Mouse (Mus musculus) lung, postnatal 10 days (tissue): Measurements from ENCODE around the gene Ggact.

ENCODE experiments used
- DNase-seq: peaks from one replicate; pipeline ENCODE4 v3.0.0; 2021

The Ggact gene

GRCm38 (mm10) chr14:122865462-122866129, 48.0 kb downstream of the Ggact start:
- DNase-seq, result no peak

GRCm38 (mm10) chr14:122862623-122863022, 50.9 kb downstream of the Ggact start:
- DNase-seq, result no peak

- DNase-seq, result no peak
These were observed 53.8 kb downstream of the Ggact start for GRCm38 (mm10) chr14:122859792-122860191.

- DNase-seq, result no peak
These were observed 61.0 kb downstream of the Ggact start for GRCm38 (mm10) chr14:122852506-122853057.

- no peak for DNase-seq
These were observed 76.5 kb downstream of the Ggact start for GRCm38 (mm10) chr14:122837018-122837417.

- no peak for DNase-seq
These were observed 77.3 kb downstream of the Ggact start for GRCm38 (mm10) chr14:122836221-122836620.

GRCm38 (mm10) chr14:122835487-122836190, 77.9 kb downstream of the Ggact start:
- no peak for DNase-seq

- no peak for DNase-seq
These were observed 78.8 kb downstream of the Ggact start for GRCm38 (mm10) chr14:122834753-122835152.

- no peak for DNase-seq
These were observed 79.9 kb downstream of the Ggact start for GRCm38 (mm10) chr14:122833666-122834065.

- no peak for DNase-seq
These were observed 83.1 kb downstream of the Ggact start for GRCm38 (mm10) chr14:122830433-122830832.

GRCm38 (mm10) chr14:122825464-122825863, 88.1 kb downstream of the Ggact start:
- DNase-seq, result no peak

- no peak for DNase-seq
These were observed 89.8 kb downstream of the Ggact start for GRCm38 (mm10) chr14:122823791-122824190.

GRCm38 (mm10) chr14:122821002-122821401, 92.6 kb downstream of the Ggact start:
- DNase-seq, result no peak

GRCm38 (mm10) chr14:122800296-122800695, 113.3 kb downstream of the Ggact start:
- DNase-seq, result no peak

- no peak for DNase-seq
These were observed 120.2 kb downstream of the Ggact start for GRCm38 (mm10) chr14:122793368-122793767.

- DNase-seq, result no peak
These were observed 123.4 kb downstream of the Ggact start for GRCm38 (mm10) chr14:122790111-122790510.

GRCm38 (mm10) chr14:122788199-122788598, 125.4 kb downstream of the Ggact start:
- DNase-seq, result no peak

GRCm38 (mm10) chr14:122784701-122785100, 128.9 kb downstream of the Ggact start:
- no peak for DNase-seq

- DNase-seq, result no peak
These were observed 147.1 kb downstream of the Ggact start for GRCm38 (mm10) chr14:122766448-122766847.
